Mouse (Mus musculus) forebrain, embryonic 10.5 days (tissue): ENCODE data around the gene Rhbdf1. TPM values are rescaled to one million over a fixed set of nuclear protein-coding genes. Genes with fewer than 3 reads are reported as not detected.

Source experiments
- DNase-seq: peaks from one replicate; pipeline ENCODE4 v3.0.0-alpha.2; 2017; ENCODE audit warnings: low spot score; ENCODE audit errors: extremely low spot score
- H3K27ac ChIP-seq: fragments of 300-500 bp; sonication (generic); 2 replicates; pipeline ENCODE4 v1.5.1; 2016; ENCODE audit warnings: mild to moderate bottlenecking
- H3K27me3 ChIP-seq: fragments of 300-500 bp; sonication (generic); 2 replicates; pipeline ENCODE4 v1.6.1; 2016; ENCODE audit warnings: mild to moderate bottlenecking; ENCODE audit not compliant: poor library complexity, severe bottlenecking
- H3K36me3 ChIP-seq: fragments of 300-500 bp; sonication (generic); replicated peaks from 2 replicates; pipeline ENCODE4 v1.6.1; 2016; ENCODE audit warnings: mild to moderate bottlenecking, moderate library complexity
- H3K4me1 ChIP-seq: fragments of 300-500 bp; sonication (generic); 2 replicates; pipeline ENCODE4 v1.6.1; 2016
- H3K4me3 ChIP-seq: fragments of 300-500 bp; sonication (generic); 2 replicates; pipeline ENCODE4 v1.5.1; 2016; ENCODE audit warnings: mild to moderate bottlenecking, moderate library complexity
- H3K9me3 ChIP-seq: fragments of 300-500 bp; sonication (generic); 2 replicates; pipeline ENCODE4 v1.6.1; 2016; ENCODE audit warnings: mild to moderate bottlenecking, moderate library complexity
- WGBS: fragments of 180-500 bp; shearing (Covaris S2); methylation state at CpG from one replicate; pipeline ENCODE4 v1.1.7; 2016; 5-methylcytosine and 5-hydroxymethylcytosine counted together
- polyA plus RNA-seq: library from polyadenylated mRNA; unstranded; fragments of >200 nt; fragmentation: Nextera tagmentation; extraction: Ambion mirVana; gene quantifications from 2 replicates; pipeline ENCODE4 v1.2.1, GENCODE M21; 2016

The Rhbdf1 gene
- polyA plus RNA-seq, 1 experiment from 2014 or later = 21.9 TPM

- H3K27ac ChIP-seq = no peak overlapping the region
- no peak for DNase-seq
Measured at GRCm38 (mm10) chr11:32160341-32160740, 61.8 kb downstream of the Rhbdf1 start.

More at GRCm38 (mm10) chr11:32160341-32160740, 61.8 kb downstream of the Rhbdf1 start:
- Histone ChIP-seq H3K27me3 (peaks cover 31% of the 10 kb centered on the region), H3K4me3 (no peak overlapping the region), H3K9me3 (0 out of 2 replicates have a peak, but pooled peaks cover 4% of the 10 kb centered on the region), H3K36me3 (no peaks in the 10 kb centered on the region), H3K4me1 (peaks cover 42% of the 10 kb centered on the region)
- WGBS = 81% methylated on average over 7 of the region's 7 CpGs

Other genes with a start within 250 kb of the Rhbdf1 start
- gene Nsg2, start 221.8 kb downstream of the Rhbdf1 start, polyA plus RNA-seq = 9.8 and 16.1 TPM in 2 replicates
- gene Il9r, start 22.0 kb downstream of the Rhbdf1 start, polyA plus RNA-seq = not detected in 2 replicates
- 118 and 120 TPM in 2 replicates for gene Snrnp25, start 16.9 kb downstream of the Rhbdf1 start, polyA plus RNA-seq
- 31.0 and 31.2 TPM in 2 replicates for gene Mpg, start 4.2 kb upstream of the Rhbdf1 start, polyA plus RNA-seq
- gene Nprl3, start 45.4 kb upstream of the Rhbdf1 start, polyA plus RNA-seq = 48.3 and 48.6 TPM in 2 replicates
- 3,082 and 4,268 TPM in 2 replicates for gene Hba-x, start 54.1 kb upstream of the Rhbdf1 start, polyA plus RNA-seq
- 2,180 and 3,072 TPM in 2 replicates for gene Hba-a1, start 61.2 kb upstream of the Rhbdf1 start, polyA plus RNA-seq
- 6.1 and 10.1 TPM in 2 replicates for gene Hbq1b, start 64.7 kb upstream of the Rhbdf1 start, polyA plus RNA-seq
- gene Hba-a2, start 74.2 kb upstream of the Rhbdf1 start, polyA plus RNA-seq = 3,944 and 5,635 TPM in 2 replicates
- gene Hbq1a, start 77.8 kb upstream of the Rhbdf1 start, polyA plus RNA-seq = not detected in 2 replicates
- gene Sh3pxd2b, start 125.5 kb upstream of the Rhbdf1 start, polyA plus RNA-seq = 23.0 and 23.4 TPM in 2 replicates
- gene Ubtd2, start 233.1 kb upstream of the Rhbdf1 start, polyA plus RNA-seq = 71.3 and 71.7 TPM in 2 replicates